Mouse (Mus musculus) midbrain, embryonic 11.5 days (tissue): Measurements from ENCODE around the gene C530008M17Rik. TPM values are rescaled to one million over a fixed set of nuclear protein-coding genes. Genes with fewer than 3 reads are reported as not detected.

Experiments used
- ATAC-seq: fragments of 200-750 bp; cut with Nextera tagmentation; 2 replicates; pipeline ENCODE4 v1.8.0; 2017; ENCODE audit warnings: moderate TSS enrichment, moderate library complexity; ENCODE audit not compliant: low FRiP score
- DNase-seq: peaks from one replicate; pipeline ENCODE4 v3.0.0; 2015; ENCODE audit warnings: low spot score; ENCODE audit errors: missing footprints
- H3K27ac ChIP-seq: fragments of 300-500 bp; sonication (generic); 2 replicates; pipeline ENCODE4 v1.5.1; 2014; ENCODE audit warnings: low read depth, low read length
- H3K27me3 ChIP-seq: fragments of 300-500 bp; sonication (generic); 2 replicates; pipeline ENCODE4 v1.6.1; 2014; ENCODE audit warnings: mild to moderate bottlenecking, low read length, moderate library complexity, mixed read lengths; ENCODE audit not compliant: control insufficient read depth, insufficient read depth
- H3K36me3 ChIP-seq: fragments of 300-500 bp; sonication (generic); 2 replicates; pipeline ENCODE4 v1.6.1; 2014; ENCODE audit warnings: mild to moderate bottlenecking, low read length, moderate library complexity, mixed read lengths; ENCODE audit not compliant: control insufficient read depth, insufficient read depth
- H3K4me1 ChIP-seq: fragments of 300-500 bp; sonication (generic); 2 replicates; pipeline ENCODE4 v1.6.1; 2014; ENCODE audit warnings: low read length; ENCODE audit not compliant: control insufficient read depth, insufficient read depth
- H3K4me2 ChIP-seq: fragments of 300-500 bp; sonication (generic); 2 replicates; pipeline ENCODE4 v1.6.1; 2014; ENCODE audit warnings: mild to moderate bottlenecking, moderate library complexity
- H3K4me3 ChIP-seq: fragments of 300-500 bp; sonication (generic); 2 replicates; pipeline ENCODE4 v1.5.1; 2014; ENCODE audit warnings: low read depth, low read length
- H3K9ac ChIP-seq: fragments of 300-500 bp; sonication (generic); 2 replicates; pipeline ENCODE4 v1.6.1; 2014; ENCODE audit warnings: low read length
- H3K9me3 ChIP-seq: fragments of 300-500 bp; sonication (generic); 2 replicates; pipeline ENCODE4 v1.6.1; 2016; ENCODE audit warnings: low read length; ENCODE audit not compliant: control insufficient read depth
- WGBS: fragments of 180-500 bp; shearing (Covaris S2); extraction: QIAGEN DNeasy Blood & Tissue Kit; methylation state at CpG from one replicate; pipeline ENCODE4 v1.1.7; 2014; 5-methylcytosine and 5-hydroxymethylcytosine counted together
- polyA plus RNA-seq: library from polyadenylated mRNA; unstranded; fragments of >200 nt; fragmentation: Nextera tagmentation; extraction: Ambion mirVana; gene quantifications from 2 replicates; pipeline ENCODE4 v1.2.1, GENCODE M21; 2014

C530008M17Rik gene
- polyA plus RNA-seq, 1 experiment from 2014 or later, result 33.0 TPM

DNA sequence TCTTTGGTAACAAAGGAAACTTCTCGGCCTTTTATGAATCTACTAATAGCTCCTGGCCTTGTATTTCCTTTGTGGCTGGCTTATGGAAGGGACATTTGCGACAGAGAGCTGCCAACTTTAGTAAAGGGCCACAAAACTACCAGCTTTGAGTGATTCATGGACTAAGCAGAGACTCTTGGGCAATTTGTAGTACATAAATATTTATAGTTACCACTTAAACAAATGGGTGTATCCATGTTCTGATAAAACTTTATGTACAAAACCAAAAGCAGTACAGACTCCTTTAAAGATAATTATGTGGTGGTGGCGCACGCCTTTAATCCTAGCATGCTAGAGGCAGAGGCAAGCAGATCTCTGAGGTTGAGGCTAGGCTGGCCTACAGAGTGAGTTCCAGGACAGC, 133.6 kb downstream of the C530008M17Rik start:
- no peaks in the 10 kb centered on the region for H3K4me1 ChIP-seq
- no peaks in the 10 kb centered on the region for H3K36me3 ChIP-seq
- H3K4me2 ChIP-seq, result no peak overlapping the region
- H3K27ac ChIP-seq, result no peak overlapping the region
- H3K27me3 ChIP-seq, result no peaks in the 10 kb centered on the region
- H3K9ac ChIP-seq, result no peak overlapping the region
- H3K9me3 ChIP-seq, result no peaks in the 10 kb centered on the region
- peak; percentile 64 for DNase-seq
- WGBS, result 97% methylated on average over 4 of the region's 4 CpGs
- no peak overlapping the region for H3K4me3 ChIP-seq
- no peak for ATAC-seq

DNA sequence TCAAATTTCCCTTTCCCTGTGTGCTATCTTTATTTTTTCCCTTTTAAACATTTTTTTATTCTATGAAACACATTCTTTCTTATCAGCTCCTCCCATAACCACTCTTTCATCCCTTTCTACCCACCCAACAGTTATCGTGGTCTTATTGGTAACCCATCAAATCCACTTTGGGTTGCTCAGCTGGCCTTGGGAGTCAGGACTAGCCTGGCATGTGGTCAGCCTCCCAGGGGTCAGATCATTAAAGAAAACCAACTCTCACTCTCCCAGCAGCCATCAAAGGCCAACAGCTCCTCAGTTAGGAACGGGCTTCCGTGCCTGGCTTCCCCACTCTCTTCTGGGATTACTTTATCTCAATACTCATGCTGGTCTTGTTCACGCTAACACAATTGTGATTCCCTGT, 135.0 kb downstream of the C530008M17Rik start:
- Histone ChIP-seq H3K4me3 (no peak overlapping the region), H3K9me3 (no peaks in the 10 kb centered on the region), H3K4me2 (no peak overlapping the region), H3K27me3 (no peaks in the 10 kb centered on the region), H3K36me3 (no peaks in the 10 kb centered on the region), H3K27ac (no peak overlapping the region), H3K4me1 (no peaks in the 10 kb centered on the region), H3K9ac (no peak overlapping the region)
- ATAC-seq (no peak), DNase-seq (peak; percentile 78)
- WGBS, result 66% methylated on average over 4 of the region's 4 CpGs

DNA sequence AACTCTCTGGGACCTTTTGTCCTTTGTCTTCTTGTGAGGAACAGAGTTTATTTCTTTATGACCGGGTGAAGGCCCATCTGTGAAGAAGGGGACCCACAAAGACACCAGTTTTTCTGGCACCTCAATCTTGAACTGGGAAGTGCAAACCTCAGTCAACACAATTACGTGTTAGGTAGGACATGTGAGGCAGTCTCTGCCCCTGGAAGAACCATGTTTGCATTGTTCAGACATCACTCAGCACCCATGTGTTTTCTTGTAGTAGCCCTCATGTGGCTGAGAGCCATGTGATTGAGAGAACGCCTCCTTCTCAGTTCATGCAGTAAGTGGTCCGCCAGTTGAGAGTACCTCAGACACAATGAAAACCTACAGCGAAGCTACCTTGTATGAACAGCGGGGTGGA, 136.4 kb downstream of the C530008M17Rik start:
- 93% methylated on average over 6 of the region's 6 CpGs for WGBS
- ATAC-seq (no peak), DNase-seq (peak; percentile 64)
- Histone ChIP-seq H3K27me3 (no peaks in the 10 kb centered on the region), H3K27ac (no peak overlapping the region), H3K4me2 (no peak overlapping the region), H3K36me3 (no peaks in the 10 kb centered on the region), H3K9me3 (no peaks in the 10 kb centered on the region), H3K9ac (no peak overlapping the region), H3K4me3 (no peak overlapping the region), H3K4me1 (no peaks in the 10 kb centered on the region)

DNA sequence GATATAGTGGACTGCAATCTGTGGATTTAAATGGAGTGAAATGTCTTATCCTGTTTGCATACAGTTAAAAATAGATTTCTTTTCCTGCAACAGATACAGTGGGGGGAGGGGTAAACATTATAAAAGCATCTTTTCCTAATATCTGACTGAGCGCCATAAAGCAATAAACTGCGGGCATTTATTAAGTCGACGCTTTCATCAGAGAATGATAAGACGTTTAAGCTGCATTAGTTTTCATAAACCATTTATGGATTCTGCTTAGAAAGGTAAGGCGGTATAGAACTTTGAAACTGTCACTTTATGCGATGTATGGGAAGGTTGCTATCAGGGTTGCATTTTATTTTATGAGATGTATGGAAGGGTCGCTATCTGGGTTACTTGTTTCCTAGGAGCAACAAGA, 141.7 kb downstream of the C530008M17Rik start:
- Histone ChIP-seq H3K4me3 (no peak overlapping the region), H3K9me3 (no peaks in the 10 kb centered on the region), H3K4me2 (no peak overlapping the region), H3K4me1 (no peaks in the 10 kb centered on the region), H3K36me3 (no peaks in the 10 kb centered on the region), H3K9ac (no peak overlapping the region), H3K27me3 (no peaks in the 10 kb centered on the region), H3K27ac (no peak overlapping the region)
- 94% methylated on average over 8 of the region's 8 CpGs for WGBS
- no peak for DNase-seq
- ATAC-seq, result no peak

DNA sequence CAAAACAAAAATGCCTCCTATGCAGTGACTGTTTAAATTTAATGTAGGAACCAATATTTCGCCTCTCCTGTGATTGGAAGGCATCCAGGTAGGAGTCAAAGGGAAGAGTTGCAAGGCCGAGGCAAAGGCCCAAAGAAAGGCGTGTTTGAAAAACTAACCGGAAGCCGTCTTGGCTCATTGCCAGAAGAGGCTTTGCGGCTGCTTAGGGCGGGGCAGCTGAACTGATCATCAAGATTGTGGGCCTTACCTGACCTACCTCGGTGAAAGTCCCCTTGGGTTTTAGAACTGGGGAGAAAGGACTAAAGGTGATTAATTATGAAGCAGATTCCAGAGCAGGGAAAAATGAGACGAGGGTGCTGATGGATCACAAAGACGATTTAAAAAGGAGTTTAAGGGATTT, 143.2 kb downstream of the C530008M17Rik start:
- H3K9ac ChIP-seq, result no peak overlapping the region
- no peak overlapping the region for H3K27ac ChIP-seq
- H3K9me3 ChIP-seq, result no peaks in the 10 kb centered on the region
- H3K4me3 ChIP-seq, result no peak overlapping the region
- H3K36me3 ChIP-seq, result peaks cover 2% of the 10 kb centered on the region; the same call in 1 of the 2 replicates
- H3K4me2 ChIP-seq, result no peak overlapping the region
- no peak for ATAC-seq
- no peaks in the 10 kb centered on the region for H3K4me1 ChIP-seq
- DNase-seq, result no peak
- 93% methylated on average over 10 of the region's 10 CpGs for WGBS
- no peaks in the 10 kb centered on the region for H3K27me3 ChIP-seq

DNA sequence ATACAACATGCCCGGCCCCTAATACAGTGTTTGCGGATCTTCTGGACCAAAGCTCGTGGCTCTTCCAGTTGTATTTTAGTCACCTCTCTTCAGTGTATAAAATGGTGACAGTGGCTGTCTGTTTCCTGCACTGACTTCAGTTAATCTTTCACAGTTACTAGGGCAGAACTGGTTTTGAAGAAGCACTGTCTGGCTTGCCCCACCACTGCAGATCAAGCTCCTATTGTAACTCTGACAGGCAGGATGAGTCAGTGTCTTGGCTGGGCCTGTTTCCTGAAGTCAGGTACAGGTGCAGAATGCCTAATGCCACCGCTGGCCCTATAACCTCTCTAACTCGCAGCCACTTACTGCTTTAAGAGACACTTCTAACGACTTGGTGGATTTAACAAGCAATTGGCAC, 152.7 kb downstream of the C530008M17Rik start:
- no peak for DNase-seq
- H3K36me3 ChIP-seq, result no peaks in the 10 kb centered on the region
- WGBS, result 93% methylated on average over 6 of the region's 6 CpGs

DNA sequence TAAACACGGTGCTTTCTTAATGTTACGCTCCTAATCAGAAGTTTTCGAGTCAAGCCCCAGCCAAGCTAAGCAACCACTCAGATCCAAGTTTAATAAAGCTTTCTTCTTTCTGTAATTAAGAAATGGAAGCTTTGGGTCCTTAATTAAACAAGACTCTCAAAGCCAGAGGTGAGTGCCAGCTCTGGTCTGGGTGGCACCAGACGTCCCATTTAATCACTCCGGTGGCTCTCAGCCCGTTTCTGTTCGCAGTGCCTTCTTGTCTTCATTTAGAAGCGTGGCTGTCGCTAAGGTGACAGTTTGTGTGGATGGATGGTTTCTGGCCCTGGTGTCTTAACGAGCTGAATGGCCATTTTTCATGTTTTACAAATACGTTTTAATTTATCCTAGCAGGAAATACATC, 158.7 kb downstream of the C530008M17Rik start:
- Histone ChIP-seq H3K9ac (no peak overlapping the region), H3K4me1 (no peaks in the 10 kb centered on the region), H3K27me3 (no peaks in the 10 kb centered on the region), H3K4me2 (no peak overlapping the region), H3K9me3 (no peaks in the 10 kb centered on the region), H3K36me3 (no peaks in the 10 kb centered on the region), H3K4me3 (no peak overlapping the region), H3K27ac (no peak overlapping the region)
- 84% methylated on average over 11 of the region's 11 CpGs for WGBS
- ATAC-seq, result no peak
- no peak for DNase-seq

More for the DNA sequence above, 152.7 kb downstream of the C530008M17Rik start:
- no peaks in the 10 kb centered on the region for H3K27me3 ChIP-seq
- no peak overlapping the region for H3K4me2 ChIP-seq
- H3K4me1 ChIP-seq, result no peaks in the 10 kb centered on the region
- H3K4me3 ChIP-seq, result no peak overlapping the region
- no peak overlapping the region for H3K27ac ChIP-seq
- H3K9me3 ChIP-seq, result no peaks in the 10 kb centered on the region
- no peak overlapping the region for H3K9ac ChIP-seq
- no peak for ATAC-seq

DNA sequence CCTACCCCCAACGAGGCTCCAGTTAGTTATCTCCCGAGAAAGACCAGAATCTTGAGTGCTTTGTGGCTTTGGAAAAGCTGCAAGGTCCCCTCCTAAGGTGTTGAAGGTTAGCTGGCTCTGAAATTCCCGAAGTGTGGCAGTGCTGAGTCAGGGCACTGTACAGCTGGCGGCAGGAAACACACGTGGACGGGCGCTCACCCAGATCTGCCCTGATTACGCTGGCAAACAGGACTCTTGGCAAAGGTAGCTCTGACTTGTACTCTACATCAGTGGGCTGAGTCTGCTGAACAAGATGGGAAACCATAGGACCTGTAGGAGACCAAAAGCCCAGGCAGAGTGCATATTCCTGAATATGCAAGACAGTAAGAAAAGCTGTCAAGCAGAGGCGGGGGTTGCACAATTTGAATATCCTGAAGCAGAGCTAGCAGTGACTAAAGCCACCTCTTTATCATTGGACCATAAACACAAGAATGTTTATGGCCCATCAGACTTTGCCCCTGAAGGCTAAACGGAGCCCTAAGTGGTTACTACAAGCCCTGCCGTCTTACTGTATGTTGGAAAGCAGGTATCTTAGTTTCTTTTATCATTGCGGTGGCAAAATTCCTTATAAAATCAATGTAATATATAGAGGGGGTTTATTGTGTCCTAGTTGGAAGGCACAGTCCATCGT, 159.6 kb downstream of the C530008M17Rik start:
- WGBS, result 91% methylated on average over 13 of the region's 13 CpGs
- Histone ChIP-seq H3K27ac (no peak overlapping the region), H3K36me3 (no peaks in the 10 kb centered on the region), H3K9ac (no peak overlapping the region), H3K9me3 (no peaks in the 10 kb centered on the region), H3K4me2 (no peak overlapping the region), H3K4me1 (no peaks in the 10 kb centered on the region), H3K4me3 (no peak overlapping the region), H3K27me3 (no peaks in the 10 kb centered on the region)
- ATAC-seq, result no peak
- no peak for DNase-seq

DNA sequence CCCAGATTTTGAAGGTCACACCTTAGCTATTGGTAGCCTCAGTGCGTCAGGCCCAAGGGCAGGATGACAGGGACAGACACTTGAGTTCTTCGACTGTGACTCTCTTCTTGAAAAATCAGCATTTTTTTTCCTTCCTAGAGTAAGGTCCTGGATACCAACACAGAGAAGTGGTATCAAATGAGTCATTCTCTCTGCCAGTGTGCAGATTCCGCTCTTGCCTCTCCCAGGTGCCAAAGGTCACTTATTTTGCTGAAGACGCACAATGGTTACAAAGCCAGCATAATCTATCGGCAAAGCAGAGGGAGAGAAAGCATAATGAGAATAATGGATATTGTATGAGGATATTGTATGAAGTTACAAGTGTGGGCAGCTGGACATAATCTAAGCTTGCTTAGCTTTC, 160.4 kb downstream of the C530008M17Rik start:
- Histone ChIP-seq H3K27ac (no peak overlapping the region), H3K9me3 (no peaks in the 10 kb centered on the region), H3K9ac (no peak overlapping the region), H3K27me3 (no peaks in the 10 kb centered on the region), H3K4me1 (no peaks in the 10 kb centered on the region), H3K4me3 (no peak overlapping the region), H3K4me2 (no peak overlapping the region), H3K36me3 (no peaks in the 10 kb centered on the region)
- ATAC-seq (no peak), DNase-seq (no peak)
- 89% methylated on average over 5 of the region's 5 CpGs for WGBS
